Mouse (Mus musculus) adrenal gland, adult 2 months (tissue): ENCODE data around the gene Vipr1. TPM values are rescaled to one million over a fixed set of nuclear protein-coding genes. Genes with fewer than 3 reads are reported as not detected.
A peak's percentile ranks its signal among the peaks of the same experiment; 100 is the strongest.

Experiments used
- DNase-seq: peaks from one replicate; pipeline ENCODE4 v3.0.0; 2021
- polyA plus RNA-seq: library from polyadenylated mRNA; depleted of rRNA; stranded (reverse); fragments of >200 nt; gene quantifications from 2 replicates; pipeline ENCODE4 v1.2.3, GENCODE M21; 2012
- total RNA-seq, 2 experiments: library from RNA; stranded (reverse); gene quantifications; 2 replicates each; pipeline ENCODE4 v1.2.3; 2021

Vipr1 gene
- total and polyA plus RNA-seq, 3 experiments = 0.61 to 1.3 (median 0.81) TPM

DNA sequence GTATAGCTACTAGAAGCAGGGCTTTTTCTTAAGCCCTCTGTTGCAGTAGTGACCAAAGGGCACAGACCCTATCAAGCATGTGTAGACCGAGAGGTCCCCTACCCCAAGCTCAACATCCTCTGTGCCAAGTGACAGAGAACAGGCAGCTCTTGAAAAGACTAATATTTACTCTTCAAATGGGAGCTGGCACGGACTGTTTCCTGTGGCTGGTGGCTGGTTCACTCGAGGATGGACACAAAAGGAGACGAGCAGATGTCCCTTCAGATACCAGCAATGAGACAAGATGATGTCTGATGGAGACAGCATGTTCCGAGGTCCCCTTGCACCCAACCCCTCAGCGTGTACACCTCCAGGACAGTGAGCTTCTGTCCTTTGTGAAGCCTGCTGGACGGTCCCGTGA, 35.0 kb downstream of the Vipr1 start:
- DNase-seq = no peak

- DNase-seq = peak; percentile 25
Observed at GRCm38 (mm10) chr9:121679549-121679948, 37.0 kb downstream of the Vipr1 start.

GRCm38 (mm10) chr9:121681191-121681590, 38.7 kb downstream of the Vipr1 start:
- DNase-seq = no peak

DNA sequence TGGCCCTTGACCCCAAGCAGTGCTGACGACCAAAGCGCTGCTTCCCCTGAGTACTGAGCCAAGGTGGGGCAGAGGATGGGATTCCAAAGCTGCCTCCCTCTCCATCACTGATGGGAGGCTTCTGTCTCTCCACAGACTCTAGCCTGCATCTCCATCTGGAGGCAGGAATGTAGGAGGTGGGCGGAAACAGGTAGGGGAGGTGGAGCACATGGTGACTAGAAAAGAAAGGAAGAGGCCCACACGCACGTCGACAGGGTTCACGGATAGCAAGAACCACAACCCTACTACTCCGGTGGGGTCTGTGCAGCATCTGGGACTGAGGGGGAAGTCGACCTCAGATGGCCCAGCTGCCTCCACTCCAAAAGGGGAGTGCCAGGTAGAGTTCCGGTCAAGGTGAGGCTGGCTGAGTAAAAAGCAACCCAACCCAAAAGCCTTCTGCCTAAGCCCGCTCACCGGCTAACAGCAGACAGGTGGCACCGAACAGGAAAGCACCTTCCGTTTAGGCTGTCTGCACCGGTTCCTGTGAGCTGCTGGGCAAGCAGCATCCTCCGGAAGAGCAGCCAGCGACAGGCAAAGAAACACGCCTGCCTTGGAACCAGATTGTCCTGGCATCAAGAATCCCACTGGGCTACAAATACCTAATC, 39.6 kb downstream of the Vipr1 start:
- no peak for DNase-seq

DNA sequence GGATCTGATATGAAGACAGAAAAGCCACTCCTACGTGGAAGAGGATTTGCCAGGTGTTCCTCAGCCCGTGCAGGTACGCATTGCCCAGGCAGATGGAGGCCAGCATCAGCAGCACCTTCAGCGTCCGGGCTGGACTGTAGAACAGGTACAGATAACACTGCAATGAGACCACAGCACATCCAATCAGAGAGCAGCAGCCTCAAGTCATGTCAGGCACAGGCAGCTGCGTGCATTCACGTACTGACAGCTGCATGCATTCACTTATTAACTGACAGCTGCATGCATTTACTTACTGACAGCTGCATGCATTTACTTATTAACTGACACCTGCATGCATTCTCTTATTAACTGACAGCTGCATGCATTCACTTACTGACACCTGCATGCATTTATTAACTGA, 42.2 kb downstream of the Vipr1 start:
- no peak for DNase-seq

DNA sequence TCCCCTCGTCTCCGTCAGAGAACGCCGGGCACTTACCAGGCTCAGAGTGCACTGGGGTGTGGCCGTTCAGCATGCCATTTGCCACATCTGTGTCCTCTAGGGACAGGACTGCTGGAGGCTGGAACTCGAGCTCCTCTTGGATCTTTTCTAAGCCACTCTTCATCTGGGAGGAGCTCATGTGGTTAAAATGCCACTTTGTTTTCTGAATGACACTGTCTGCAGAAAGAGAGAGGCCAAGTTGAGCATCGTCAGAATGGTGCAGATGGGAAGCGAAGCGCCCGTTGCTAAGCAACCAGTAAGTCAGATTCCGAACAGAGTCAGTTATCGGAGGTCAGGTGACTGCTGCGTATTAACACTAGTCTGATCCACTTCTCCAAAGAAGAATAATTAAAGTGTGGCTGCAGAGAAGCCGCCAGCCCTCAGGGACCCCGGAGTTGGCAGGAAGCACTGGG, 47.7 kb downstream of the Vipr1 start:
- DNase-seq = no peak

- no peak for DNase-seq
Observed at GRCm38 (mm10) chr9:121690734-121691133, 48.2 kb downstream of the Vipr1 start.

DNA sequence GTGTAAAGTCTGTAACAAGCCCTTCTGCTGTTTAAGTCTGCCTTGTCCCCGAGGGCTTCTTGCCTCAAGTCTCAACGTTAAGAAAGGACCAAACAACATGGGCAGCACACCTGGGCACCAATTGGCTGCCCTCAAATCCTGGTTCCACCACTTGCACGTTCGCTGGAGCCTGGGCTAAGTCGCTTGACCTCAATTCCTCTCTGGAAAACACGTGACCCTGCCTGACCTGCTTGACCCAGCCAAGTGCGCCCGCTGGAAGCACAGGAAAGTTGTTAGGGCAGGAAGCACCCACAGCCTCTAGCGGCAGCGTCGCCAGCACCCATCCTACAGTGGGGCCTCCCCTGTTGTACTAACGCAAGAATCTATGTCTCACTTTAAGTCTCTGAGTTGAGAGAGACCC, 52.2 kb downstream of the Vipr1 start:
- no peak for DNase-seq

- no peak for DNase-seq
Observed at GRCm38 (mm10) chr9:121696626-121697025, 54.1 kb downstream of the Vipr1 start.

GRCm38 (mm10) chr9:121697150-121698049, 54.9 kb downstream of the Vipr1 start:
- peak; percentile 41 for DNase-seq

DNA sequence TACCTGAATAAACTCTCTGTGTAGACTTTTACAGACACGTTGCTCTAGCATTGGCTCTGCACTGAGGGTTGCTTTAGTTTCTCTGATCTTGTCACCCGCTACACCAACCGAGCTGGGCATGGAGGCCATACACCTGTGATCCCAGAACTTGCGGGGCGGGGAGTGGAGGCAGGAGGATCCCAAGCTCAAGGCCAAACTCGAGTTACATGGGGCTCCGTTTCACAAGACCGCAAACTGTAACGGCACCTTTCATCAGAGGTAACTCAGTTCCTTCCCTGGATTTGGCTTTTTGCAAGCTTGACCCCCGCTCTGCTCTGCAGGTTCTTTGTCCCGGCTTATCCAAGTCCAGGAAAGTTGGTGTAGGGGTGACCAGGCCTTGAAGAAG, 61.7 kb downstream of the Vipr1 start:
- DNase-seq = no peak

- DNase-seq = peak; percentile 97
Observed at GRCm38 (mm10) chr9:121704646-121705625, 62.4 kb downstream of the Vipr1 start, which contains the start of gene Sec22c. TSS of gene Sec22c (minus strand) at chr9:121705490.

- DNase-seq = no peak
Observed at GRCm38 (mm10) chr9:121706029-121706675, 63.6 kb downstream of the Vipr1 start.

GRCm38 (mm10) chr9:121707801-121708200, 65.3 kb downstream of the Vipr1 start:
- DNase-seq = no peak

- DNase-seq = no peak
Observed at GRCm38 (mm10) chr9:121708506-121709486, 66.3 kb downstream of the Vipr1 start.

- DNase-seq = peak; percentile 98
Observed at GRCm38 (mm10) chr9:121709898-121710583, 67.5 kb downstream of the Vipr1 start, which contains the start of gene Ss18l2. TSS of gene Ss18l2 (plus strand) at chr9:121710329.

DNA sequence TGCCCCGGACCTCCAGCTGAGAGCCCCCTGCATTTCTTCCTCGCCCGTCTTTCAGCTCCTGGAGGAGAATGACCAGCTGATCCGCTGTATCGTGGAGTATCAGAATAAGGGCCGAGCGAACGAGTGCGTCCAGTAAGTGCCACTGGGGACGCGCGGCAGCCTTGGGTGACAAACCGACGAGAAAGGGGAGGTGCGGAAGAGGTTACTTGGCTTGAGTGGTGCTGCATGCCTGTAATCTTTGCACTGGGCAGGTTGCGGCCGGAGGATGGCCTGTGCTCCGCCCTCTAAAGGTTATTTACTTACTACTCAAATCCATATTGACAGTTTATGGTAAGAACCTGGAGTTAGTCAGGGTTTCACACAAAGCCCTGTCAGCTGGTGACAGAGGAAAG, 68.1 kb downstream of the Vipr1 start:
- DNase-seq = no peak

- no peak for DNase-seq
Observed at GRCm38 (mm10) chr9:121717048-121717447, 74.5 kb downstream of the Vipr1 start.

- DNase-seq = peak; percentile 25
Observed at GRCm38 (mm10) chr9:121718070-121718705, 75.7 kb downstream of the Vipr1 start.
